Mouse (Mus musculus): ENCODE measurements at regions not wholly inside any gene's neighbourhood (a gene's known extent, or its start where the extent isn't known, plus 50 kb on each side); places are given as distances from the start of the nearest gene placed in this dataset.

DNA sequence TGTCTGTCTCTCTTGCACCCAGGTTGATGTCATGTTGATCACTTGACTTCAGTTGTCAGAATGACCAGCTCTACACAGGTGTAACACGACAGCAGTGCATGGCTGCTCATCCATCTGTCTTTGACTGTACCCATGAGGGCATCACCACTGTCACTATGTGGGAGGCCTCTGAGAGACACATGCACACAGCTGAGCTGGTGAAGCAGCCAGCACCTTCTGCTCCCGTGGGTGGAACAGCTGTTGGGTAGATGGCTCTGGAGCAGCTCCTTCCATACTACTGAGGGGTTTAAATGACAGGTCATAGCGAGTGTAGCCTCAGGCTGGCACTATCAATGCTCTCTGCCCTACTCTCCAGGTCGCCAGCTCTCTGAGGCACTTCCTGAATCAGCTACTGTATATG is 301.9 kb downstream of the Hs3st3b1 start:
- peaks cover 33% of the 10 kb centered on the region for H3K9me3 ChIP-seq (replicated peaks)
- no peaks in the 10 kb centered on the region for H3K36me3 ChIP-seq (replicated peaks)
- H3K4me1 ChIP-seq (ENCODE audit: insufficient read depth, low read depth, low read length): no peaks in the 10 kb centered on the region
- TF ChIP-seq GATA1 (IDR thresholded peaks at IDR 0.05; ENCODE audit: borderline replicate concordance, low read length): no peak
- TF ChIP-seq GATA2 (IDR thresholded peaks at IDR 0.05; ENCODE audit: borderline replicate concordance, low read depth, low read length): no peak
- TF ChIP-seq TAL1 (conservative IDR thresholded peaks at IDR 0.05; ENCODE audit: low read depth, low read length): no peak
- TF ChIP-seq POLR2AphosphoS5 (IDR thresholded peaks at IDR 0.05; ENCODE audit: insufficient replicate concordance, low read depth, low read length): no peak
- no peak for TF ChIP-seq CTCF (IDR thresholded peaks at IDR 0.05; ENCODE audit: low read depth, low read length)
- DNase-seq (ENCODE audit: low spot score) (no peak), ATAC-seq (ENCODE audit: extremely low read depth, insufficient number of reproducible peaks, low FRiP score, poor library complexity, severe bottlenecking) (no peak)
- no peaks in the 10 kb centered on the region for H3K27me3 ChIP-seq (ENCODE audit: insufficient read depth, low read length)
- H3K4me3 ChIP-seq (ENCODE audit: low read depth, low read length): no peak overlapping the region

DNA sequence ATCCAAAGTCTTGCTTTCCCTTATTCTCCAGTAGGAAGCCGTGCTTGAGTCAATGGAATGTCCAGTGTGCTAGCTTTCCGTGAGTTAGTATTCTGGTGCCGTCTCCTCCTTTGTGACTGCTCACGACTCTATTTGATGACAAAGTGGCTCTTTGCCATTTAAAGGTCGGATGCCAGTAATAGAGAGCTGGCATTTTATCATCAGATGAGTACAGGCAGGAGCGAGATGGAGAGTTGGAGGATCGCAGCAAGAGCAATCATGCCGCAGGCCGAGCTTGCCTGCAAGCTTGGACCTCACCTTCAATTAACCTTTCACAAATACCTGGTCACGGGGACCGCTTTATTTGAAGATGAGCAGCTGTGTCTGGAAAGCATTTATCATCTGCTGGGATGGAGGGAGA is 291.8 kb downstream of the Hs3st3b1 start:
- Histone ChIP-seq H3K4me3 (ENCODE audit: low read depth, low read length) (no peak overlapping the region), H3K27me3 (ENCODE audit: insufficient read depth, low read length) (no peaks in the 10 kb centered on the region), H3K36me3 (replicated peaks) (no peaks in the 10 kb centered on the region), H3K9me3 (replicated peaks) (peaks cover 29% of the 10 kb centered on the region), H3K4me1 (ENCODE audit: insufficient read depth, low read depth, low read length) (no peaks in the 10 kb centered on the region)
- no peak for DNase-seq (ENCODE audit: low spot score)
- TF ChIP-seq TAL1 (conservative IDR thresholded peaks at IDR 0.05; ENCODE audit: low read depth, low read length) (no peak), GATA1 (IDR thresholded peaks at IDR 0.05; ENCODE audit: borderline replicate concordance, low read length) (no peak), GATA2 (IDR thresholded peaks at IDR 0.05; ENCODE audit: borderline replicate concordance, low read depth, low read length) (no peak)
- no peak for ATAC-seq (ENCODE audit: extremely low read depth, insufficient number of reproducible peaks, low FRiP score, poor library complexity, severe bottlenecking)

- DNase-seq (ENCODE audit: low spot score): no peak
- Histone ChIP-seq H3K36me3 (replicated peaks) (no peaks in the 10 kb centered on the region), H3K4me3 (ENCODE audit: low read depth, low read length) (no peak overlapping the region), H3K27me3 (ENCODE audit: insufficient read depth, low read length) (no peaks in the 10 kb centered on the region), H3K4me1 (ENCODE audit: insufficient read depth, low read depth, low read length) (no peaks in the 10 kb centered on the region), H3K9me3 (replicated peaks) (peaks cover 23% of the 10 kb centered on the region)
- no peak for ATAC-seq (ENCODE audit: extremely low read depth, insufficient number of reproducible peaks, low FRiP score, poor library complexity, severe bottlenecking)
- TF ChIP-seq GATA2 (IDR thresholded peaks at IDR 0.05; ENCODE audit: borderline replicate concordance, low read depth, low read length) (no peak), POLR2AphosphoS5 (IDR thresholded peaks at IDR 0.05; ENCODE audit: insufficient replicate concordance, low read depth, low read length) (no peak), GATA1 (IDR thresholded peaks at IDR 0.05; ENCODE audit: borderline replicate concordance, low read length) (no peak), TAL1 (conservative IDR thresholded peaks at IDR 0.05; ENCODE audit: low read depth, low read length) (no peak), CTCF (IDR thresholded peaks at IDR 0.05; ENCODE audit: low read depth, low read length) (no peak)
Observed at GRCm38 (mm10) chr11:63657057-63657456, 265.0 kb downstream of the Hs3st3b1 start.

GRCm38 (mm10) chr11:63665268-63665934 is 256.7 kb downstream of the Hs3st3b1 start:
- DNase-seq (ENCODE audit: low spot score) (no peak), ATAC-seq (ENCODE audit: extremely low read depth, insufficient number of reproducible peaks, low FRiP score, poor library complexity, severe bottlenecking) (no peak)
- TF ChIP-seq GATA1 (IDR thresholded peaks at IDR 0.05; ENCODE audit: borderline replicate concordance, low read length) (no peak), GATA2 (IDR thresholded peaks at IDR 0.05; ENCODE audit: borderline replicate concordance, low read depth, low read length) (no peak), CTCF (IDR thresholded peaks at IDR 0.05; ENCODE audit: low read depth, low read length) (no peak), POLR2AphosphoS5 (IDR thresholded peaks at IDR 0.05; ENCODE audit: insufficient replicate concordance, low read depth, low read length) (no peak), TAL1 (conservative IDR thresholded peaks at IDR 0.05; ENCODE audit: low read depth, low read length) (no peak)
- Histone ChIP-seq H3K9me3 (replicated peaks) (peaks cover 47% of the 10 kb centered on the region), H3K4me3 (ENCODE audit: low read depth, low read length) (no peak overlapping the region), H3K36me3 (replicated peaks) (no peaks in the 10 kb centered on the region), H3K4me1 (ENCODE audit: insufficient read depth, low read depth, low read length) (no peaks in the 10 kb centered on the region), H3K27me3 (ENCODE audit: insufficient read depth, low read length) (no peaks in the 10 kb centered on the region)

DNA sequence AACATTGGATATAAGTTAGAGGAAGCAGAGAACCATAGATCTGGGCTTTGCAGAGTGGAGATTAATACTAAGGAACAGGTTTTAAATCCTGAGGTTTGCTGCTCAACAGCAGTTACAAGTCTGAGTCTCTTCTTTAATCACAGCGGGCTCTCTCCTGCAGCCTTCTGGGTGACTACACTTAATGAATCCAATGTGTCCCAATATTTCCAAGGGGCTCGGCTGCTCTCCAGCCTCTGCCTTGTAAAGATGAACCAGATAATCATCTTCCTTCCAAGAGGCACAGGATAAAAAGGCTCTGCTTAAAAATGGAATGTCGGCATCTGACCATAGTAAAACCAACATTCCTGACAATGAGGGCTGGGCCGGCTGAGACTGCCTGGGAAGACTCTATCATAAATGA is 251.6 kb downstream of the Hs3st3b1 start:
- ATAC-seq (ENCODE audit: extremely low read depth, insufficient number of reproducible peaks, low FRiP score, poor library complexity, severe bottlenecking) (no peak), DNase-seq (ENCODE audit: low spot score) (no peak)
- no peaks in the 10 kb centered on the region for H3K4me1 ChIP-seq (ENCODE audit: insufficient read depth, low read depth, low read length)
- H3K36me3 ChIP-seq (replicated peaks): no peaks in the 10 kb centered on the region
- H3K9me3 ChIP-seq (replicated peaks): peaks cover 40% of the 10 kb centered on the region
- no peak overlapping the region for H3K4me3 ChIP-seq (ENCODE audit: low read depth, low read length)
- H3K27me3 ChIP-seq (ENCODE audit: insufficient read depth, low read length): no peaks in the 10 kb centered on the region
- TF ChIP-seq POLR2AphosphoS5 (IDR thresholded peaks at IDR 0.05; ENCODE audit: insufficient replicate concordance, low read depth, low read length) (no peak), GATA2 (IDR thresholded peaks at IDR 0.05; ENCODE audit: borderline replicate concordance, low read depth, low read length) (no peak), GATA1 (IDR thresholded peaks at IDR 0.05; ENCODE audit: borderline replicate concordance, low read length) (no peak), TAL1 (conservative IDR thresholded peaks at IDR 0.05; ENCODE audit: low read depth, low read length) (no peak)

- no peak overlapping the region for H3K4me3 ChIP-seq (ENCODE audit: low read depth, low read length)
- ATAC-seq (ENCODE audit: extremely low read depth, insufficient number of reproducible peaks, low FRiP score, poor library complexity, severe bottlenecking) (no peak), DNase-seq (ENCODE audit: low spot score) (no peak)
- H3K36me3 ChIP-seq (replicated peaks): no peaks in the 10 kb centered on the region
- no peaks in the 10 kb centered on the region for H3K27me3 ChIP-seq (ENCODE audit: insufficient read depth, low read length)
- H3K4me1 ChIP-seq (ENCODE audit: insufficient read depth, low read depth, low read length): no peaks in the 10 kb centered on the region
- peaks cover 36% of the 10 kb centered on the region for H3K9me3 ChIP-seq (replicated peaks)
- no peak for TF ChIP-seq GATA2 (IDR thresholded peaks at IDR 0.05; ENCODE audit: borderline replicate concordance, low read depth, low read length)
- TF ChIP-seq POLR2AphosphoS5 (IDR thresholded peaks at IDR 0.05; ENCODE audit: insufficient replicate concordance, low read depth, low read length): no peak
- TF ChIP-seq GATA1 (IDR thresholded peaks at IDR 0.05; ENCODE audit: borderline replicate concordance, low read length): no peak
- no peak for TF ChIP-seq TAL1 (conservative IDR thresholded peaks at IDR 0.05; ENCODE audit: low read depth, low read length)
- TF ChIP-seq CTCF (IDR thresholded peaks at IDR 0.05; ENCODE audit: low read depth, low read length): no peak
Observed at GRCm38 (mm10) chr11:63671816-63672215, 250.3 kb downstream of the Hs3st3b1 start.

All from G1E (cell line).